Mouse (Mus musculus): Measurements from ENCODE around the gene Map1s.

DNA sequence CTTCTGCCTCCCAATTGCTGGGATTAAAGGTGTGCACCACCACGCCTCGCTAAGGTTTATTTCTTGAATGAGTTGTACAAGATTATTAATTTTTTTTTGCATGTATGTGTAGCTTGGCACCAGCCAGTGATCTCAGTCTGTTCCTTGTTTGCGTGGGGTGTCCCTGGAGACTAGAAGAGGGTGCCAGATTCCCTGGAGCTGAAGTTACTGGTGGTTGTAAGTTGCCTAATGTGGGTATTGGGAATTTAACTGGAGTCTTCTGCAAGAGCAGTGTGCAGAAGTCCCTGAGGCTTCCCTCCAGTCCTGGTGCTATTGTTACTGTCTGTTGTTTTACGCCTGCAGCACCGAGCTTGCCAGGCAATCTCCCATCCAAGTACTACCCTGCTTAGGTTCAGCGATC lies 31.5 kb downstream of the Map1s start:
- TF ChIP-seq CTCF (conservative IDR thresholded peaks at IDR 0.05; ENCODE audit: low read length) (no peak), NANOG (IDR thresholded peaks at IDR 0.05; ENCODE audit: borderline replicate concordance, low read length) (no peak), POU5F1 (IDR thresholded peaks at IDR 0.05; ENCODE audit: borderline replicate concordance, low read length) (no peak)
